Mouse (Mus musculus): ENCODE measurements around the gene Aifm3. TPM values are rescaled to one million over a fixed set of nuclear protein-coding genes. Genes with fewer than 3 reads are reported as not detected.

The Aifm3 gene
- polyA plus RNA-seq, 1 experiment from 2014 or later = 0.84 TPM

DNA sequence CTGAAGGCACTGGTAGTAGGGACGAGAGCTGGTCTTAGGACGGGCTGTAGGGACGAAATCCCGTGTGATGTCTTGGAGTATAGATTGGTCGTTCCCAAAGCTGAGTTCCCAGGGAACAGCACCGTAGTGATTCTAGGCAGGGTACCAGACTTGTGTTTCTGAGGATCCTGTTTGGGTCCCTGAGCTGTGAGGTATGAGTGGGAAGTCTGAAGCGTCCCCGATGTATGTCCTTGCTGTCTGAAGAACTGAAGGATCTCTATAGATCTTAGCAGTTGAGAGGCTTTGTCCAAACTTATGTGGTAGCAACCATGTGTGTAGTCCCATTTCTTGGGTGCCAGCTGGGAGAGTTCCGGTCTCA is 19.8 kb downstream of the Aifm3 start:
- Histone ChIP-seq H3K27me3 (replicated peaks; ENCODE audit: control insufficient read depth, insufficient read depth, low read length) (no peaks in the 10 kb centered on the region), H3K4me3 (ENCODE audit: low read depth, low read length) (peak overlapping the region; percentile 71), H3K27ac (ENCODE audit: low read depth, low read length) (peak overlapping the region; percentile 84), H3K9me3 (ENCODE audit: control insufficient read depth, low read length) (no peaks in the 10 kb centered on the region), H3K9ac (ENCODE audit: low read depth, low read length) (peak overlapping the region; percentile 79), H3K4me1 (replicated peaks; ENCODE audit: control insufficient read depth, insufficient read depth, low read length) (peaks cover 14% of the 10 kb centered on the region), H3K36me3 (ENCODE audit: control insufficient read depth, insufficient read depth, low read length) (peaks cover 13% of the 10 kb centered on the region), H3K4me2 (peak overlapping the region; percentile 86)
- ATAC-seq (replicated peaks; ENCODE audit: low FRiP score) = 0 out of 2 replicates have a peak, but pooled peaks have one; percentile 7
- DNase-seq (ENCODE audit: low spot score) = no peak
- WGBS = 8% methylated on average over 9 of the region's 9 CpGs

DNA sequence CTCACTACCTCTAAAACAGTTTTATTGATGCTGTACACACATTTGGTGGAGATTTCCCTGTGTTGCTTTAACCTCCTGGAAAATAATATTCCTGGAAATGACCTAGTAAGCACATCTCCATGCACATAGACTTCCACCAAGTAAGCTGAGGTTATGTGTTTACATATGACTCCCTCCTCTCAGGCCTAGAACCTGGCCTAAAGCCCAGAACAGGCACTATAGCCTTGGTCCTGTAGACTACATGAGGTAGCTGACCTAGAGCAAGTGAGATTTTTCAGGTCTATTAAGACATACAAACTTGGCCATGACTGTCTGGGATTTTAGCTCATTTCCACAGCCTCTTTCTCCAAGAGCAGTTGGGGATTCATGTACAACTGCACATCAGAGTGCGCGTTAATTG is 20.7 kb downstream of the Aifm3 start:
- H3K9ac ChIP-seq (ENCODE audit: low read depth, low read length) = peak overlapping the region; percentile 79; the same call in 1 of the 2 replicates
- H3K9me3 ChIP-seq (ENCODE audit: control insufficient read depth, low read length) = no peaks in the 10 kb centered on the region
- ATAC-seq (replicated peaks; ENCODE audit: low FRiP score) = no peak
- peaks cover 13% of the 10 kb centered on the region for H3K36me3 ChIP-seq (ENCODE audit: control insufficient read depth, insufficient read depth, low read length)
- WGBS = 93% methylated on average over 2 of the region's 2 CpGs
- H3K4me1 ChIP-seq (replicated peaks; ENCODE audit: control insufficient read depth, insufficient read depth, low read length) = peaks cover 14% of the 10 kb centered on the region
- H3K27me3 ChIP-seq (replicated peaks; ENCODE audit: control insufficient read depth, insufficient read depth, low read length) = no peaks in the 10 kb centered on the region
- H3K27ac ChIP-seq (ENCODE audit: low read depth, low read length) = no peak overlapping the region
- H3K4me3 ChIP-seq (ENCODE audit: low read depth, low read length) = 0 out of 2 replicates have a peak overlapping the region, but pooled peaks have one; percentile 71
- peak overlapping the region; percentile 86 for H3K4me2 ChIP-seq
- no peak for DNase-seq (ENCODE audit: low spot score)

DNA sequence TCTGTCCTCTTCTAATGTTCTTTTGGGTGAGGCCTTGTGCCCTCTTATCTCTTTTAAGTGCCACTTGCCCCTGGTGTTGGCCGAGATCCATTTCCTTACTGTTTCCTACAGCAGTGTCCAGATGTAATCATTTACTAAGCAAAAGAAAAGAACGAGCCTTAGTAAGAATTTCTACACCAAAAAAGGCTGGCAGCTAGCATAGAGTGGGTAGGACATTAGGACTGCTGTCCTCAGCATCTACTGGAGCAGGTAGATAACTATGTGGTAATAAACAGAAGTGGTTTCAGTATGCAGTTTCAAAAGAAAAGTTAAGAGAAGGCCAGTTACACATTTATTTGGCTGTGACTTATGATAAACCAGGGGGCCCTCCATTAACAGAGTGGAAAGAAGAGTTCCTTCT is 21.3 kb downstream of the Aifm3 start:
- DNase-seq (ENCODE audit: low spot score) (no peak), ATAC-seq (replicated peaks; ENCODE audit: low FRiP score) (no peak)
- Histone ChIP-seq H3K9me3 (ENCODE audit: control insufficient read depth, low read length) (no peaks in the 10 kb centered on the region), H3K27me3 (replicated peaks; ENCODE audit: control insufficient read depth, insufficient read depth, low read length) (no peaks in the 10 kb centered on the region), H3K27ac (ENCODE audit: low read depth, low read length) (no peak overlapping the region), H3K9ac (ENCODE audit: low read depth, low read length) (0 out of 2 replicates have a peak overlapping the region, but pooled peaks have one; percentile 9), H3K36me3 (ENCODE audit: control insufficient read depth, insufficient read depth, low read length) (peaks cover 16% of the 10 kb centered on the region), H3K4me1 (replicated peaks; ENCODE audit: control insufficient read depth, insufficient read depth, low read length) (peaks cover 14% of the 10 kb centered on the region), H3K4me3 (ENCODE audit: low read depth, low read length) (no peak overlapping the region), H3K4me2 (peak overlapping the region; percentile 86; the same call in 1 of the 2 replicates)
- WGBS = 58% methylated on average over 2 of the region's 2 CpGs

DNA sequence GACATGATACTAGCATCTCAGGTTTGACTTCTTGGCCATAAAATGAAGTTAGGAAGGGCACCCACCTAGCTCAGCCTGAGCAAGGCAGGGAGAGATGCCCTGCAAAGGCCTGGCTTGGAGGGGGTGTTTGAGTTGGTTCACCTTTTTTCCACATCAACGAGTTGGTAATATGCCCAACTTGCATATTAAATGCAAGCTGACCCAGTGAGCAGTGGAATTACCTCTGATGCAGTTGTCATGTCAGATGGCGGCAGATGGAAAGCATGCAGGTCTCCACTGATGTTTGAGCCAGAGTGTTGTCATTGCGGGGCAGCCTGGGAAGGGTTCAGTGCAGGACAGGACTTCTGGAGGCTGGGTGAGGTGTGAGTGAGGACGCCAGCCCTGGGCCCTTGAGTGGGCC is 22.0 kb downstream of the Aifm3 start:
- Histone ChIP-seq H3K36me3 (ENCODE audit: control insufficient read depth, insufficient read depth, low read length) (peaks cover 22% of the 10 kb centered on the region), H3K9ac (ENCODE audit: low read depth, low read length) (no peak overlapping the region), H3K9me3 (ENCODE audit: control insufficient read depth, low read length) (no peaks in the 10 kb centered on the region), H3K4me2 (no peak overlapping the region), H3K4me1 (replicated peaks; ENCODE audit: control insufficient read depth, insufficient read depth, low read length) (peaks cover 14% of the 10 kb centered on the region), H3K4me3 (ENCODE audit: low read depth, low read length) (no peak overlapping the region), H3K27ac (ENCODE audit: low read depth, low read length) (no peak overlapping the region), H3K27me3 (replicated peaks; ENCODE audit: control insufficient read depth, insufficient read depth, low read length) (no peaks in the 10 kb centered on the region)
- ATAC-seq (replicated peaks; ENCODE audit: low FRiP score) = no peak
- 84% methylated on average over 4 of the region's 4 CpGs for WGBS
- no peak for DNase-seq (ENCODE audit: low spot score)

DNA sequence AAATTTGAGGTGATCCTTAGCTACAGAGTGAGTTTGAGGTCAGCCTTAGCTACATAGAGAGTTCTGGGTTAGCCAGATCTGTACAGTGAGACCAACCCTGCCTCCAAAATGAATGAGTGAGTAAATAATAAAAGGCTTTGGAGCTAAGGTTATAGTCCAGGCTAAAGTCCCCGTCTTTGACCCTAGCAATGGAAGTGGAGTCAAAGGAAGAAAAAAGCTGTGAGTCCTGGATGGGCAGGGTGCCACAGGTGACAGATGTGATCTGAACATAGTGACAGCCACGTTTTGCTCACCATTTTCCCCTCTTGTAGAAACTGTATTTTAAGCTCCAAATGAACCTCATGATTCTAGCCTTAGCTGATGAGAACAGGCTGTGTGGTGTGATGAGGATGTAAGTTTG is 29.5 kb downstream of the Aifm3 start:
- Histone ChIP-seq H3K27me3 (replicated peaks; ENCODE audit: control insufficient read depth, insufficient read depth, low read length) (no peaks in the 10 kb centered on the region), H3K36me3 (ENCODE audit: control insufficient read depth, insufficient read depth, low read length) (peaks cover 50% of the 10 kb centered on the region)
- DNase-seq (ENCODE audit: low spot score) = no peak

DNA sequence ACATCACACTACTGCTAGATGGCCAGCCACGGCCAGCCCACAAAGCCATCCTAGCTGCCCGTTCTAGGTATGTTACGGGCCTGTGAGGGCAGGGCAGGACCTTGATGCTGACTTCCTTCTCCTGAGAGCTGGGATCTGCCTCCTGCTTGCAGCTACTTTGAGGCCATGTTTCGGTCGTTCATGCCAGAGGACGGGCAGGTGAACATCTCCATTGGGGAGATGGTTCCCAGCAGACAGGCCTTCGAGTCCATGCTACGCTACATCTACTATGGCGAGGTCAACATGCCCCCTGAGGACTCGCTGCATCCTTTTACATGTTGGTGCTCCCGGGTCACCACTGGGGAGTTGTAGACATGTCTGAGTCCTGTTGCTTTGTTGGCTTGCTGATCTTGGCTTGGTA is 34.7 kb downstream of the Aifm3 start:
- 92% methylated on average over 11 of the region's 11 CpGs for WGBS
- peaks cover 54% of the 10 kb centered on the region for H3K36me3 ChIP-seq (ENCODE audit: control insufficient read depth, insufficient read depth, low read length)
- ATAC-seq (replicated peaks; ENCODE audit: low FRiP score) = no peak

More for the DNA sequence above, 29.5 kb downstream of the Aifm3 start:
- ATAC-seq (replicated peaks; ENCODE audit: low FRiP score) = no peak
- no peak overlapping the region for H3K9ac ChIP-seq (ENCODE audit: low read depth, low read length)
- H3K9me3 ChIP-seq (ENCODE audit: control insufficient read depth, low read length) = no peaks in the 10 kb centered on the region
- no peak overlapping the region for H3K27ac ChIP-seq (ENCODE audit: low read depth, low read length)
- H3K4me2 ChIP-seq = no peak overlapping the region
- H3K4me3 ChIP-seq (ENCODE audit: low read depth, low read length) = no peak overlapping the region
- no peaks in the 10 kb centered on the region for H3K4me1 ChIP-seq (replicated peaks; ENCODE audit: control insufficient read depth, insufficient read depth, low read length)
- 84% methylated on average over 2 of the region's 2 CpGs for WGBS

DNA sequence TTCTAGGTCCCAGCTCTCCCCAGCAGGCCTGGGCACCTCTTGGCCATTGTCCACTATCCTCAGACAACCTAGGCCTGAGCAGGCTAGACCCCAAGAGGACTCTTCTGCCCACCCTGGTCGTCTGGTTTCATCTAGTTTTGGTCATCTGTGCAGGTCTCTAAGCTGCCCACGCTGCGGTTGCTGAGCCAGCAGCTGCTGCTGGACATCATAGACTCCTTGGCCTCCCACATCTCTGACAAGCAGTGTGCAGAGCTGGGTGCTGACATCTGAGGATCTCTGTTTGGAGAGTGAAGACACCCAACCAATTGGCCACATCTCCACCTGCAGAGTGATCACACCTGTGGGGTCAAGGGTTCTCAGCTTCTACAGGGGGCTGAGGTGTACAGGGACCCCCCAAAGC is 36.1 kb downstream of the Aifm3 start:
- ATAC-seq (replicated peaks; ENCODE audit: low FRiP score) = no peak
- H3K27me3 ChIP-seq (replicated peaks; ENCODE audit: control insufficient read depth, insufficient read depth, low read length) = no peaks in the 10 kb centered on the region
- no peaks in the 10 kb centered on the region for H3K9me3 ChIP-seq (ENCODE audit: control insufficient read depth, low read length)
- DNase-seq (ENCODE audit: low spot score) = no peak
- no peak overlapping the region for H3K4me2 ChIP-seq
- H3K4me1 ChIP-seq (replicated peaks; ENCODE audit: control insufficient read depth, insufficient read depth, low read length) = peaks cover 6% of the 10 kb centered on the region
- no peak overlapping the region for H3K27ac ChIP-seq (ENCODE audit: low read depth, low read length)
- H3K4me3 ChIP-seq (ENCODE audit: low read depth, low read length) = no peak overlapping the region
- 79% methylated on average over 3 of the region's 3 CpGs for WGBS
- peaks cover 46% of the 10 kb centered on the region for H3K36me3 ChIP-seq (ENCODE audit: control insufficient read depth, insufficient read depth, low read length)
- H3K9ac ChIP-seq (ENCODE audit: low read depth, low read length) = no peak overlapping the region

More for the DNA sequence above, 34.7 kb downstream of the Aifm3 start:
- Histone ChIP-seq H3K9me3 (ENCODE audit: control insufficient read depth, low read length) (no peaks in the 10 kb centered on the region), H3K4me2 (no peak overlapping the region), H3K27ac (ENCODE audit: low read depth, low read length) (no peak overlapping the region), H3K4me3 (ENCODE audit: low read depth, low read length) (no peak overlapping the region), H3K4me1 (replicated peaks; ENCODE audit: control insufficient read depth, insufficient read depth, low read length) (no peaks in the 10 kb centered on the region), H3K27me3 (replicated peaks; ENCODE audit: control insufficient read depth, insufficient read depth, low read length) (no peaks in the 10 kb centered on the region), H3K9ac (ENCODE audit: low read depth, low read length) (no peak overlapping the region)
- no peak for DNase-seq (ENCODE audit: low spot score)

DNA sequence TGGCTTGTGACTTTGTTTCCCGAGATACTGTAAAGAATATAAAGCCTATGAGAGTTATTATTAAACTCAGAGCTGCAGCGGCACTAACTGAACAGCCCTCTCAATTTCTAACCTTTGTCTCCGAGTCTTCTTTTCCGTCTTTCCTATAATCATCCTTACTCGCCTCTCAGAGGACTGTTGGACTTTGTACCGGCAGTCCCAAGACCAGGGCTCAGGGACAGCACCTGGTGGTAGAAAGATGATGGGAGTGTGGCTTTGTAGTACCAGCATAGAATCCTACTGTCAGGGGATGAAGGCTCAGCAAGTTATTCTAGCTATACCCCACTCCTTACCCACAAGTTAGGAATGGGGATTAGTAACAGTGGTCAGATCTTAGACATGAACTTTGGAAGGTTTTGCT is 36.8 kb downstream of the Aifm3 start:
- H3K9me3 ChIP-seq (ENCODE audit: control insufficient read depth, low read length) = no peaks in the 10 kb centered on the region
- H3K4me1 ChIP-seq (replicated peaks; ENCODE audit: control insufficient read depth, insufficient read depth, low read length) = peaks cover 6% of the 10 kb centered on the region
- WGBS = 91% methylated on average over 6 of the region's 6 CpGs
- no peak for ATAC-seq (replicated peaks; ENCODE audit: low FRiP score)
- no peak overlapping the region for H3K4me2 ChIP-seq
- no peak overlapping the region for H3K9ac ChIP-seq (ENCODE audit: low read depth, low read length)
- H3K27ac ChIP-seq (ENCODE audit: low read depth, low read length) = no peak overlapping the region
- no peak for DNase-seq (ENCODE audit: low spot score)
- no peaks in the 10 kb centered on the region for H3K27me3 ChIP-seq (replicated peaks; ENCODE audit: control insufficient read depth, insufficient read depth, low read length)
- H3K4me3 ChIP-seq (ENCODE audit: low read depth, low read length) = no peak overlapping the region
- peaks cover 41% of the 10 kb centered on the region for H3K36me3 ChIP-seq (ENCODE audit: control insufficient read depth, insufficient read depth, low read length)

DNA sequence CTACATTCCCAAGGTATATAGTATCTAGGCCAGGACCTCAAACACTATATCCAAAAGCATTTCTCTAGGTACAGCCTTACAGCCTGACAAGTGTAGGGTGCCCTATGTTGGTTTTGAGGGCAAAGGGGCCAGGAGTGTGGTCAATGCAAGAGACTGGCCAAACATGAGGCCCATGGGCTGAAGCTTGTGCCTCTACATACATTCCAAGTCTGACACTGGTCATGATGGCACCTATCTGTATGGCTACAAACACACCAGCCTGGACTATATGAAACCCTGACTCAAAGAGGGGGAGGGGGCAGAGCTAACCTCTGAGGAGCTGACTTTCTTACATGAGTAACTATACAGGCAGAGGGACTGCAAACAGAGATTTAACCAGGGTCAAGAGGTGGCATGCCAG is 38.2 kb downstream of the Aifm3 start:
- no peak for DNase-seq (ENCODE audit: low spot score)

More for the DNA sequence above, 38.2 kb downstream of the Aifm3 start:
- no peak overlapping the region for H3K9ac ChIP-seq (ENCODE audit: low read depth, low read length)
- ATAC-seq (replicated peaks; ENCODE audit: low FRiP score) = no peak
- H3K36me3 ChIP-seq (ENCODE audit: control insufficient read depth, insufficient read depth, low read length) = peaks cover 30% of the 10 kb centered on the region
- H3K27ac ChIP-seq (ENCODE audit: low read depth, low read length) = no peak overlapping the region
- H3K9me3 ChIP-seq (ENCODE audit: control insufficient read depth, low read length) = no peaks in the 10 kb centered on the region
- peaks cover 12% of the 10 kb centered on the region for H3K4me1 ChIP-seq (replicated peaks; ENCODE audit: control insufficient read depth, insufficient read depth, low read length)
- H3K4me3 ChIP-seq (ENCODE audit: low read depth, low read length) = no peak overlapping the region
- H3K27me3 ChIP-seq (replicated peaks; ENCODE audit: control insufficient read depth, insufficient read depth, low read length) = no peaks in the 10 kb centered on the region
- no peak overlapping the region for H3K4me2 ChIP-seq
